Mouse (Mus musculus): ENCODE results near the gene Rps4x. TPM values are rescaled to one million over a fixed set of nuclear protein-coding genes. Genes with fewer than 3 reads are reported as not detected.
"Not testable (repeated sequence)": the region's sequence is repeated elsewhere in the genome, so short reads cannot be mapped to it uniquely, and the experiment has no call there.

Gene Rps4x
- total RNA-seq (2021), result 100 to 1,000 TPM; 661 to 690 TPM
- long read RNA-seq, transcript Rps4x-201 (7 exons, 975 nt), result major isoform, 395 of 438 reads
- long read RNA-seq, partial matches to known transcripts, result 24 of 438 reads
- long read RNA-seq, other reads (novel, unspliced or antisense), result 16 of 438 reads

GRCm38 (mm10) chrX:102188712-102189497, at the start of gene Rps4x:
Gene Rps4x, minus strand, starts transcription at chrX:102189394.
- peak; percentile 78 to 82 for DNase-seq (ENCODE audit: low spot score in 2 of 2)

- DNase-seq (ENCODE audit: low spot score in 2 of 2), result peak; percentile 15 to 22
Observed at GRCm38 (mm10) chrX:102219126-102219525, 29.9 kb upstream of the Rps4x start.

DNA sequence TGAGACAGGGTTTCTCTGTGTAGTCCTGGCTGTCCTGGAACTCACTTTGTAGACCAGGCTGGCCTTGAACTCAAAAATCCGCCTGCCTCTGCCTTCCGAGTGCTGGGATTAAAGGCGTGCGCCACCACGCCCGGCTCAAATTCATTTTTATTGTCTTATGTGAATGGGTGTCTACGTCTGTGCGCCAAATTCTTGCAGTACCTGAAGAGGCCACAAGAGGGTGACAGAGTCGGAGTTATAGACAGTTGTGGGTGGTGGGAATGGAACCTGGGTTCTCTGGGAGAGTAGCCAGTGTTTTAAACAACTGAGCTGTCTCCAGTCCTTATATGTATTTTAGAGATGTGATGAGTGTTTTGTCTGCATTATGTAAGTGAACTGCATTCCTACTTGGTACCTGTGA, 26.2 kb upstream of the Rps4x start:
- DNase-seq (ENCODE audit: low spot score in 2 of 2), result not testable (repeated sequence)

- no peak for DNase-seq (ENCODE audit: low spot score in 2 of 2)
Observed at GRCm38 (mm10) chrX:102190840-102191239, 1.6 kb upstream of the Rps4x start.

- no peak for DNase-seq (ENCODE audit: low spot score in 2 of 2)
Observed at GRCm38 (mm10) chrX:102189581-102189980, 387 bp upstream of the Rps4x start.

DNA sequence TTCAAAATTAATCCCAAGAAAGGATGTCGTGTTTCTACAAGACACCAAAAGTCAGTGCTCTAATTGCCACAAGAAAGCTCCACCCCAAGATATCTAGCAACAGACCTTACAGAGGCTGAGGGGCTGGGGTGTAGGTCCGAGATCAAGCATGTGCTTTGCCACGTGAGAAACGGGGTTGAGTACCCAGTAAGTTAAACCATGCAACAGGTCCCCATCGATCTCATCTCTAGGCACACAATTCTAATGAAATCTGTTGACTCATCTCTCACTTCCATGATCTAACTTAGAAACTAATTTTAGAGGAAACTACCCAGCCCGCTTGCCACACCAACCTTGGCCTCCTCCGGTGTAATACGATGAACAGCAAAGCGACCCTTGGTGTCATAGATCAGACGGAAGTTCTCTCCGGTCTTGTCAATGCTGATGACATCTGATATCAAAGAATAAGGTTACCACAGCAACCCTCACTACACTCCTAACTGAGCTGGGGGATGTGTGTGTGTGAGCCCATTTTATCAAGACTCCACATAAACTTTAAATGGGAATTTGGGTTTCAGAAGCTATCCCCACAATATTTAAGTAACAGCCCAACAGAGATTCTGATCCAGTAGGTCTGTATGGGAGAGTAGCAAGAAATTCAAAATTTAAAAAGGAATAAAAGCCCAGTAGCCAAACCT, 2.0 kb downstream of the Rps4x start:
- no peak for DNase-seq (ENCODE audit: low spot score in 2 of 2)

GRCm38 (mm10) chrX:102182575-102182974, 6.6 kb downstream of the Rps4x start:
- DNase-seq (ENCODE audit: low spot score in 2 of 2), result no peak

DNA sequence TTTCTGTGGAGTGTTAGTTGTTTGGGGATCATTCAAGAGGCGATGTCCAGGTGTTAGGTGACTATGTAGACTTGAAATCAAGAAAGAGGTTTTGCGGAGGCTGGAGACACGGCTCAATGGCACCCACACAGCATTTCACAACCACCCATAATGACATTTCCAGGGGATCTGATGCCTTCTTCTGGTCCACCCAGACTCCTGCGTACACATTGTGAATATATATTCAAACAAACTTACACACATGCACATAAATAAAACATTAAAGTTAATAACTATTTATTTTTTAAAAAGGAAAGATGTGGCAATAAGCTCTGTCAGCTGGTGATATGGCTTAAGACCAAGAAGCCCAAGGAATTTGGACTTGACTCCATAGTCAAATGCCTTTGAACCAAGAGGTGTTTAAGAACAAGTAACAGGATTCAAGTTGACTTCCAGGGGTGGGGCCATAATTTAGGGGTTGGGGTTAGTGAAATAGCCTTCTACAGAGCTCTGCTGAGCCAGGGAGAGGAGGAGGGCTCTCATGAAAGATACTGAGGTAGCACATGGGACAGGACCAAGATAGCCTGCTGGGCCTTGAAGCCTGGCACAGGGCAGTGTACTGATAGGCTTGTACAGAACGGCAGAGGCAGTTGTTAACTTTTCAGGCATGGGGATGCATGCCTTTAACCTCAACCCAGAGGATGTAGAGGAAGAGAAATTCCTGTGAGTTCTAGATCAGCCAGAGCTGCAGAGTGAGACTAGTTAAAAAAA, 13.5 kb downstream of the Rps4x start:
- DNase-seq (ENCODE audit: low spot score in 2 of 2), result no peak

DNA sequence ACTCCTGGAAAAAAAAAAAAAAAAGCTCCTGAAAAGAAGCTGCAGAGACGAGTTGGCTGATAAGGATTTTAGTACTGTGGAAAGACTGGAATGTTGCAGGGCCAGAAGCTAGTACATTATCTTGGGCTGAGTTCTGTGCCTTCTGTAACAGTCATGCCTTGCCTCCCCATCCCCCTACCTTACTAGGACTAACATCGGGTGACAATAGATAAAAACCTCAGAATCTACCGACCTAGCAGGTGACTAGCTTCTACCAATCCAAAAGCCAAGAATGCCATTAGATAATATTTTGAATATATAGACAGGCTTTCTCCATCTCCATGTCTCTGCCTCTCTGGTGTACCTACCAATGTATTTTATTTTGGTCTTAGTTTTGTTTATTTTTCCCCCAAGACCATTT, 18.3 kb downstream of the Rps4x start:
- DNase-seq (ENCODE audit: low spot score in 2 of 2), result no peak

GRCm38 (mm10) chrX:102170135-102170534, 19.1 kb downstream of the Rps4x start:
- DNase-seq (ENCODE audit: low spot score in 2 of 2), result no peak

DNA sequence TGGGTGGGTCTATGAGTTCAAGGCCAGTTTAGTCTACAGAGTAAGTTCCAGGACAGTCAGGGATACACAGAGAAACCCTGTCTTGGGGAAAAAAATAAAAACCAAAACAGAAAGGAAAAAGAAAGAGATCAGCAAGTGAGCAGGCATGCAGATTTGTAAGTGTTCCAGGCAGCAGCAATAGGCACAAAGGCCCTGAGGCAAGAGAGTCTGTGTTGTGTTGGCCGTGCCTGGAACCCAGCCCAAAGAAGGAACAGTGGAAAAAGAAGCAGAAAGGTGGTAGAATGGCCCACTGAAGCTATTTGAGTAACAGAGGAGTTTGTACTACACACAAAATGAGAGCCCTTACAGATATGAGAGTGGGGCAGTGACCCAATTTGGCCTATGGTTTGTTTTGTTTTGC, 19.5 kb downstream of the Rps4x start:
- no peak for DNase-seq (ENCODE audit: low spot score in 2 of 2)

DNA sequence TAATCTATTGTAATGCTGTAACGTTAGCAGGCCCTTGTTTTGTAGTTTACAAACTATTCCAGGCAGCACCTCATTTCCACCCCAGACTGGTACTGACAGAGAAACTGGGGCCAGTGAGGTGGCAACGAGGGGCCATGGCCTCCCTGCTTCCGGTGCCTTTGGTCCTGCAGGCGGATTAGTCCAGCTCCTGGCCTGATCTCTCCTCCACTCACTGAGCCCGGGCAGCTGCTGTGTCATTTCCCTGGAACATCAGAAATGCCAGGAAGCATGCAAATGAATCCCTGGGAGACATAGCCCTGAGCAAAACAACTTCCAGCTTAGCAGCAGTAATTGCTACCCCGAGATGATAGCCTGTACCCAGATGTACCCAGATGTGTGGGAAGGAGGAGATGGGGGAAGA, 22.2 kb downstream of the Rps4x start:
- DNase-seq (ENCODE audit: low spot score in 2 of 2), result no peak

DNA sequence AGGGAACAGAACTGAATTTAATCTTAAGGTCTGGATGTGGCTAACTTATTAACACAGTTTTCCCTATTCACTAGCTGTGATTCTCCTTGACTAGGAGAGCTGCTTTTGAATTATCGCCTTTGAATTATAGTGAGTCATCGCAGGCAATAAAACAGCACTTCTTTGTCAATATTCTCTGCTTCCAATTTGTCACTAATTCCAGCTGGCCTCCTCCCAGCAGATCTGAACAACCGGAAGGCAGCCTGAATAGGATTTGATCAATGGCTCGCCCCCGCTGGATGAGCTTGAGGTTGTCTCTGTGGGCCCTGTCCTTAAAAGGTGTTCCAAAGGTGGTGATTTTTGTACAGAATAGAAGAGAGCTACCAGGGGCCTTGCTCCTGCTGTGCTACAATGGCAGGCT, 22.7 kb downstream of the Rps4x start:
- DNase-seq (ENCODE audit: low spot score in 2 of 2), result peak; percentile 28 to 46

DNA sequence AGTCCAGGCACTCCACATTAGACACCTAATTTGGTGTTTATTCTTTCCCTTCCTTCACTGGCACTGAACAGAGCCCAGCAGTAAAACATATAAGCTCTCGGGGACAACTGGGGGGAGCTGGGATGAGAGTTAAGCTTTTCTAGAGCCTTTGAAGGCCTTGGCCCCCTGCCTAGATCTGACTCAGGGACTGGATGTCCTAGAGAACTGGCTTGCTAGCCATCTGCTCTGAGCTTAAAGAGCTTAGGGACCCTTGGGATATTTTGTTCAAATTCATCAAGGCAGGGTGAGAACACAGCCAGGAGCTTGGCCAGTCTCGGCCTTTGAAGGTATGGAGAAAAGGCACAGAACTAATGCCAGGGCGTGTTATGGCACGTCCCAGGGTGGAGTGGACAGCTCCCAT, 25.7 kb downstream of the Rps4x start:
- no peak for DNase-seq (ENCODE audit: low spot score in 2 of 2)

DNA sequence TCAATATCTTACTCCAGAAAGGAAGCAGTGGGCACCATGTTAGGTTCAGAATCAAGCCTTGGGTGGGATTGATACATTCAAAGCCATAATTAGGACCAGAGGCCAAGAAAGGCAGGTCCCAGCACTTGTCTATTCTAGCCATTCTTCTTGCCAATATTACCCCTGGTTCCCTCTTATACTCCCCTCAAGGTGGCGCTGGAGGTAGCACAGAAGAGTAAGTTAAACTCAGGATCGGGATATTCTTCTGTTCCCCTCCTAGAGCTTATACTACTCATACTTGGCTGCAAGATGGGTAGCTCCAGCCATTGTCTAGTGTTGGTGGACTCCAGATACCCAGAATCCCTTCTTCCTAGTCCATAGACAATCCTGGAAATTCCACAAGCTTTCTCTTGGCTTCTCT, 26.1 kb downstream of the Rps4x start:
- DNase-seq (ENCODE audit: low spot score in 2 of 2), result no peak

- no peak for DNase-seq (ENCODE audit: low spot score in 2 of 2)
Observed at GRCm38 (mm10) chrX:102160528-102160927, 28.7 kb downstream of the Rps4x start.

DNA sequence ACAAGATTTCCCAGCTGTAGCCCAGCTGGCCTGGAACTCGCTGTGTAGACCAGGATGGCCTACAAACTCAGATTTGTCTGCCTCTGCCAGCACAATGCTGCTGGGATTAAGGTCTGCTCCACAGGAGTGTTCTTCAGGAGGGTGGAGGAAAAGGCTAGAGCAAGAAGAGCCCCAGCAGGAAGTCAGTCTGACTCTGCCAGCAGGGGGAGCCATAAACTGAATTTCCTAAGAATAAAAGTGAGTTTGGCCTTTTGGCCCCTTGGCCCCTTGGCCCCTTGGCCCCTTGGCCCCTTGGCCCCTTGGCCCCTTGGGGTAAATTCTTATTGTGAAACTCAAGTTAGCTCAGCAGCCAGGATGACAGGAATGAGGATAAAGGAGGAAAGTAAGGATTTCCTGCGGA, 29.4 kb downstream of the Rps4x start:
- DNase-seq (ENCODE audit: low spot score in 2 of 2), result peak in 1 of 2 experiments; percentile 26

DNA sequence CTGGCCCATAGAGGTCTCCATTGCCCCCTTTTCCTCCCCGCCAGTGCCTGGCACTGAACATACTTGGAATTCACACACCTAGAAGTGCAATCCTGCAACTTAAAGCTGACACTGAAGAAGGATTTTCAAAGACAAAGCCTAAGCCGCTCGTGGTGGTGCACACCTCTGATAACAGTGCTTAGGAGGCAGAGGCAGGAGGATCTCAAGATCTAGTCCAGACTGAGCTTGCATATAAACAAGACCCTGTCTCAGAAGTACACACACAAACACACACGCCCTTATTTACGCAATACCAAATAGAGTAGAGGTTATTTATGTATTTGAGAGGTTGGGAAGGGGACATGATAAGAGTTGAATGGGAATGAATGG, 31.8 kb downstream of the Rps4x start:
- peak in 1 of 2 experiments; percentile 34 for DNase-seq (ENCODE audit: low spot score in 2 of 2)

GRCm38 (mm10) chrX:102156618-102157422, 32.4 kb downstream of the Rps4x start, which contains the start of gene Ercc6l:
Gene Ercc6l, minus strand, starts transcription at chrX:102157091.
- peak; percentile 81 to 86 for DNase-seq (ENCODE audit: low spot score in 2 of 2)

DNA sequence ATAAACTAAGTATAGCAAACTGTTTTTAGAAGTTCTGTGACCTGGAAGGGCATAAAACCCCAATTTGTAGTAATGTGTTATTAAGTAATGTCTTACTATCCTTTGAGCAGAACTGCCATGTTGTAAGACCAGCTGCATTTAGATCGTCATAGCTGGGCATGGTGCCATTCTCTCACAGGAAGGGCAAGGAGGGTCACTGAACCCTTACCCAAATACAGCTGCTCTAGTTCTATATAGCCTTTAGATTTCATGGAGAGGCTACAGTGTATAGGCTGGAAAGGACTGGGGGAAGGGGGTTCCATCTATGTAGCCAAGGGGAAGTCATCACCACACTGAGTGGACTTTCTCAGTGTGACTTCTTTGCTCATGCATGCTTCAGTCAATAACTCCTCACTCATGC, 48.0 kb downstream of the Rps4x start:
- DNase-seq (ENCODE audit: low spot score in 2 of 2), result no peak
